Mouse (Mus musculus) liver, adult 2 months (tissue): Measurements from ENCODE around the gene Spaca9.

Source experiments
- CTCF ChIP-seq: fragments of 200-500 bp; IDR thresholded peaks from 2 replicates; pipeline ENCODE4 v1.5.1; 2011; ENCODE audit warnings: low read depth, low read length, control low read depth
- POLR2A ChIP-seq: fragments of 200-500 bp; IDR thresholded peaks from 2 replicates; pipeline ENCODE4 v1.6.1; 2011; ENCODE audit warnings: low read length, control low read depth; ENCODE audit not compliant: insufficient read depth; ENCODE audit errors: extremely low read depth

GRCm38 (mm10) chr2:28680710-28681109 is 18.8 kb downstream of the Spaca9 start:
- TF ChIP-seq CTCF (no peak), POLR2A (no peak)
